Comparison of ENCODE assay signal across 10 mouse cellular contexts in genomic region chr1:180175167-180175566, GRCm38 (mm10). TPM values are rescaled to one million over a fixed set of nuclear protein-coding genes. Genes with fewer than 3 reads are reported as not detected.
DNase-seq lines count a peak whose midpoint lies in the region; ATAC-seq and TF ChIP-seq lines count a peak whose summit lies in the region.
"Had no signal": no experiment of that assay in that cellular context is flagged by ENCODE, and none has a peak within 500 bp of the region (broad histone marks: within the 10 kb centered on the region; RNA-seq: fewer than 3 reads in every experiment).

No protein-coding gene starts in this region.

- intact Hi-C loops in left cerebral cortex, postnatal 14 days (cut with DNase I) = loop anchor here (2.0 to 10.0 kb wide), 2 partner anchors 40 to 250 kb away; no protein-coding TSS in a partner anchor

- DNase-seq in hindbrain, embryonic 14.5 days (ENCODE audit: low spot score) = peak; percentile 67
- peak; percentile 20 for DNase-seq in lung, postnatal 14 days
- DNase-seq in thymus, adult 2 months = no peak
- no peak for DNase-seq in gastrocnemius, postnatal 25 days
- no peak for DNase-seq in left cerebral cortex, postnatal 14 days (ENCODE audit: low spot score in 2 of 2)
- DNase-seq: thymus, adult 18-20 months had no signal

- peak; percentile 21; the same call in 1 of the 2 replicates for TF ChIP-seq CTCF in bone marrow macrophage, adult 2 months (IDR thresholded peaks at IDR 0.05; ENCODE audit: low read depth, low read length)
- TF ChIP-seq CTCF in thymus, adult 2 months (IDR thresholded peaks at IDR 0.05; ENCODE audit: borderline replicate concordance, control insufficient read depth, extremely low read depth, insufficient read depth, low read length, poor library complexity) = no peak

- no peaks in the 10 kb centered on the region for H3K9me3 ChIP-seq in hindbrain, embryonic 14.5 days (ENCODE audit: control insufficient read depth, low read length)
- H3K9me3 ChIP-seq in hindbrain, embryonic 13.5 days = no peaks in the 10 kb centered on the region
- H3K9me3 ChIP-seq: midbrain, embryonic 10.5 days had no signal

- no peak overlapping the region for H3K4me3 ChIP-seq in hindbrain, embryonic 14.5 days (replicated peaks; ENCODE audit: low read length)
- H3K4me3 ChIP-seq in hindbrain, embryonic 13.5 days = no peak overlapping the region
- no peak overlapping the region for H3K4me3 ChIP-seq in bone marrow macrophage, adult 2 months (ENCODE audit: insufficient read depth, low read length)
- no peak overlapping the region for H3K4me3 ChIP-seq in thymus, adult 2 months (ENCODE audit: control insufficient read depth, insufficient read depth, low read length)
- H3K4me3 ChIP-seq: midbrain, embryonic 10.5 days had no signal

- H3K36me3 ChIP-seq in hindbrain, embryonic 14.5 days (replicated peaks; ENCODE audit: control insufficient read depth, insufficient read depth) = no peaks in the 10 kb centered on the region
- no peaks in the 10 kb centered on the region for H3K36me3 ChIP-seq in hindbrain, embryonic 13.5 days
- no peaks in the 10 kb centered on the region for H3K36me3 ChIP-seq in thymus, adult 2 months (ENCODE audit: control insufficient read depth, insufficient read depth, low read length)
- H3K36me3 ChIP-seq: midbrain, embryonic 10.5 days had no signal

- H3K9ac ChIP-seq in hindbrain, embryonic 14.5 days = no peak overlapping the region
- no peak overlapping the region for H3K9ac ChIP-seq in hindbrain, embryonic 13.5 days

- 0 out of 2 replicates have a peak, but pooled peaks have one; percentile 35 for ATAC-seq in hindbrain, embryonic 14.5 days (ENCODE audit: low FRiP score)
- no peak for ATAC-seq in hindbrain, embryonic 13.5 days (ENCODE audit: low FRiP score)
- peak; percentile 70 for ATAC-seq in CD4-positive, CD25-positive, alpha-beta regulatory T cell, adult 4 months

- no peaks in the 10 kb centered on the region for H3K27me3 ChIP-seq in hindbrain, embryonic 14.5 days (ENCODE audit: control insufficient read depth, insufficient read depth, low read length)
- H3K27me3 ChIP-seq in hindbrain, embryonic 13.5 days = no peaks in the 10 kb centered on the region
- no peaks in the 10 kb centered on the region for H3K27me3 ChIP-seq in thymus, adult 2 months (ENCODE audit: control insufficient read depth, insufficient read depth, low read length)

- no peaks in the 10 kb centered on the region for H3K4me1 ChIP-seq in hindbrain, embryonic 14.5 days (replicated peaks; ENCODE audit: control insufficient read depth, insufficient read depth, low read length)
- H3K4me1 ChIP-seq in hindbrain, embryonic 13.5 days (replicated peaks) = no peaks in the 10 kb centered on the region
- H3K4me1 ChIP-seq in bone marrow macrophage, adult 2 months (ENCODE audit: control insufficient read depth, insufficient read depth, low read length) = no peaks in the 10 kb centered on the region
- no peaks in the 10 kb centered on the region for H3K4me1 ChIP-seq in thymus, adult 2 months (replicated peaks; ENCODE audit: control insufficient read depth, insufficient read depth, low read length)
- H3K4me1 ChIP-seq: midbrain, embryonic 10.5 days had no signal

- no peak overlapping the region for H3K27ac ChIP-seq in hindbrain, embryonic 14.5 days
- no peak overlapping the region for H3K27ac ChIP-seq in hindbrain, embryonic 13.5 days
- no peak overlapping the region for H3K27ac ChIP-seq in bone marrow macrophage, adult 2 months (ENCODE audit: insufficient read depth, low read depth, low read length)
- H3K27ac ChIP-seq in thymus, adult 2 months (ENCODE audit: control insufficient read depth, insufficient read depth, low read length) = no peak overlapping the region
- H3K27ac ChIP-seq: midbrain, embryonic 10.5 days had no signal

- TF ChIP-seq POLR2A in bone marrow macrophage, adult 2 months (IDR thresholded peaks at IDR 0.05; ENCODE audit: borderline replicate concordance, low read depth, low read length) = no peak
- TF ChIP-seq POLR2A in thymus, adult 2 months (IDR thresholded peaks at IDR 0.05; ENCODE audit: control insufficient read depth, extremely low read depth, insufficient read depth, low read length, poor library complexity) = no peak

- WGBS in hindbrain, embryonic 14.5 days = 41% methylated on average over 3 of the region's 3 CpGs
- 37% methylated on average over 3 of the region's 3 CpGs for WGBS in hindbrain, embryonic 13.5 days
- 46% methylated on average over 3 of the region's 3 CpGs for WGBS in thymus, adult 2 months

- H3K4me2 ChIP-seq in hindbrain, embryonic 14.5 days (replicated peaks) = no peak overlapping the region
- H3K4me2 ChIP-seq in hindbrain, embryonic 13.5 days = no peak overlapping the region

RNA-seq across cellular contexts. Expression of gene Coq8a, which starts 24.2 kb away (rescaled TPM):
- polyA plus RNA-seq in hindbrain, embryonic 14.5 days (2014; fragmentation: Nextera tagmentation; extraction: Ambion mirVana) = 3.1 and 3.2 TPM in 2 replicates
- polyA plus RNA-seq in hindbrain, embryonic 13.5 days (2015; fragmentation: Nextera tagmentation; extraction: Ambion mirVana) = 2.4 and 2.9 TPM in 2 replicates
- 10 to 100 TPM; 46.1 to 67.9 TPM for polyA plus RNA-seq in CD4-positive, CD25-positive, alpha-beta regulatory T cell, adult 4 months (2017; shearing (Covaris generic))
- 13.4 and 14.1 TPM in 2 replicates for polyA plus RNA-seq in bone marrow macrophage, adult 2 months (2012; ENCODE audit: insufficient read depth, insufficient read length, missing spikeins)
- 33.4 and 51.0 TPM in 2 replicates for polyA plus RNA-seq in thymus, adult 2 months (2012; rRNA removed)
- total RNA-seq in gastrocnemius, postnatal 25 days (2021) = 100 to 1,000 TPM; 871 to 916 TPM
- 10 to 100 TPM; 31.3 to 34.9 TPM for total RNA-seq in left cerebral cortex, postnatal 14 days (2021)

Comparison
In these comparisons a context has a peak if more than half of its experiments do, and no peak if none do; other contexts are left out.
1. DNase-seq: peak in hindbrain, embryonic 14.5 days (single experiment) and lung, postnatal 14 days (single experiment); none in thymus, adult 2 months (single experiment), gastrocnemius, postnatal 25 days (single experiment) and left cerebral cortex, postnatal 14 days (0 of 2).